7 mouse cellular contexts compared by ENCODE assay signal in genomic region chr15:78927788-78928457, GRCm38 (mm10). TPM values are rescaled to one million over a fixed set of nuclear protein-coding genes. Genes with fewer than 3 reads are reported as not detected.
DNase-seq lines count a peak whose midpoint lies in the region; ATAC-seq lines count a peak whose summit lies in the region.

No protein-coding gene starts in this region.

- H3K4me1 ChIP-seq in intestine, embryonic 15.5 days (replicated peaks): peaks cover 41% of the 10 kb centered on the region
- H3K4me1 ChIP-seq in liver, embryonic 15.5 days (replicated peaks): peaks cover 81% of the 10 kb centered on the region
- peaks cover 49% of the 10 kb centered on the region for H3K4me1 ChIP-seq in stomach, embryonic 15.5 days

- peak overlapping the region; percentile 45 for H3K4me3 ChIP-seq in intestine, embryonic 15.5 days (replicated peaks)
- H3K4me3 ChIP-seq in liver, embryonic 15.5 days (replicated peaks): peak overlapping the region; percentile 59
- peak overlapping the region; percentile 55 for H3K4me3 ChIP-seq in stomach, embryonic 15.5 days (replicated peaks)

- H3K9me3 ChIP-seq in intestine, embryonic 15.5 days: no peaks in the 10 kb centered on the region
- no peaks in the 10 kb centered on the region for H3K9me3 ChIP-seq in liver, embryonic 15.5 days (replicated peaks)
- H3K9me3 ChIP-seq in stomach, embryonic 15.5 days: no peaks in the 10 kb centered on the region

- H3K27me3 ChIP-seq in intestine, embryonic 15.5 days (replicated peaks): no peaks in the 10 kb centered on the region
- no peaks in the 10 kb centered on the region for H3K27me3 ChIP-seq in liver, embryonic 15.5 days
- H3K27me3 ChIP-seq in stomach, embryonic 15.5 days (replicated peaks): no peaks in the 10 kb centered on the region

- peak; percentile 96 for DNase-seq in MN1 (ENCODE audit: low spot score)
- peak; percentile 85 for DNase-seq in c-Kit-positive CD71-negative TER-119-negative erythroid progenitor cells, embryonic 14.5 days (ENCODE audit: low read depth)
- peak; percentile 68 to 84 for DNase-seq in gastrocnemius, postnatal 4 days (ENCODE audit: low spot score in 2 of 2)
- peak; percentile 89 to 90 for DNase-seq in natural killer cell, adult 2 months (ENCODE audit: low spot score in 2 of 2)

- peak; percentile 63 for ATAC-seq in intestine, embryonic 15.5 days
- ATAC-seq in liver, embryonic 15.5 days (ENCODE audit: insufficient read depth): 0 out of 2 replicates have a peak, but pooled peaks have one; percentile 3
- ATAC-seq in stomach, embryonic 15.5 days (ENCODE audit: insufficient read depth, low FRiP score, low read depth): peak; percentile 47

- 0 out of 2 replicates have a peak, but pooled peaks cover 3% of the 10 kb centered on the region for H3K36me3 ChIP-seq in intestine, embryonic 15.5 days
- peaks cover 10% of the 10 kb centered on the region; the same call in 1 of the 2 replicates for H3K36me3 ChIP-seq in liver, embryonic 15.5 days (replicated peaks)
- H3K36me3 ChIP-seq in stomach, embryonic 15.5 days: peaks cover 11% of the 10 kb centered on the region; the same call in 1 of the 2 replicates

- peak overlapping the region; percentile 49 for H3K9ac ChIP-seq in intestine, embryonic 15.5 days
- H3K9ac ChIP-seq in liver, embryonic 15.5 days: peak overlapping the region; percentile 58
- peak overlapping the region; percentile 52 for H3K9ac ChIP-seq in stomach, embryonic 15.5 days

- H3K27ac ChIP-seq in intestine, embryonic 15.5 days: peak overlapping the region; percentile 95
- peak overlapping the region; percentile 98 for H3K27ac ChIP-seq in liver, embryonic 15.5 days (replicated peaks)
- H3K27ac ChIP-seq in stomach, embryonic 15.5 days: peak overlapping the region; percentile 94

- under 1% methylated on average over 30 of the region's 35 CpGs for WGBS in intestine, embryonic 15.5 days
- under 1% methylated on average over 27 of the region's 35 CpGs for WGBS in liver, embryonic 15.5 days (ENCODE audit: insufficient replicate concordance)
- WGBS in stomach, embryonic 15.5 days: under 1% methylated on average over 25 of the region's 35 CpGs

- peak overlapping the region; percentile 78 for H3K4me2 ChIP-seq in intestine, embryonic 15.5 days (replicated peaks)
- peak overlapping the region; percentile 92 for H3K4me2 ChIP-seq in liver, embryonic 15.5 days
- peak overlapping the region; percentile 81 for H3K4me2 ChIP-seq in stomach, embryonic 15.5 days

RNA-seq across cellular contexts. Expression of gene Lgals1, which starts 1.4 kb away (rescaled TPM):
- 1,000 to 10,000 TPM; 1,203 to 1,363 TPM for total RNA-seq in gastrocnemius, postnatal 4 days (2021)
- 996 and 1,059 TPM in 2 replicates for polyA plus RNA-seq in intestine, embryonic 15.5 days (2015; fragmentation: Nextera tagmentation; extraction: Ambion mirVana)
- polyA plus RNA-seq in liver, embryonic 15.5 days (2015; fragmentation: Nextera tagmentation; extraction: Ambion mirVana): 315 and 397 TPM in 2 replicates
- 1,300 and 1,476 TPM in 2 replicates for polyA plus RNA-seq in stomach, embryonic 15.5 days (2015; fragmentation: Nextera tagmentation; extraction: Ambion mirVana)

RNA-seq across cellular contexts. Expression of gene Nol12, which starts 6.8 kb away (rescaled TPM):
- total RNA-seq in gastrocnemius, postnatal 4 days (2021): 10 to 100 TPM; 34.4 to 38.6 TPM
- 41.4 and 42.3 TPM in 2 replicates for polyA plus RNA-seq in intestine, embryonic 15.5 days (2015; fragmentation: Nextera tagmentation; extraction: Ambion mirVana)
- 24.5 and 26.2 TPM in 2 replicates for polyA plus RNA-seq in liver, embryonic 15.5 days (2015; fragmentation: Nextera tagmentation; extraction: Ambion mirVana)
- polyA plus RNA-seq in stomach, embryonic 15.5 days (2015; fragmentation: Nextera tagmentation; extraction: Ambion mirVana): 47.4 and 49.9 TPM in 2 replicates

RNA-seq across cellular contexts. Expression of gene Pdxp, which starts 14.2 kb away (rescaled TPM):
- 10 to 100 TPM; 16.4 to 21.7 TPM for total RNA-seq in gastrocnemius, postnatal 4 days (2021)
- polyA plus RNA-seq in intestine, embryonic 15.5 days (2015; fragmentation: Nextera tagmentation; extraction: Ambion mirVana): 11.0 TPM in 2 replicates
- 5.4 and 5.6 TPM in 2 replicates for polyA plus RNA-seq in liver, embryonic 15.5 days (2015; fragmentation: Nextera tagmentation; extraction: Ambion mirVana)
- polyA plus RNA-seq in stomach, embryonic 15.5 days (2015; fragmentation: Nextera tagmentation; extraction: Ambion mirVana): 11.8 and 12.8 TPM in 2 replicates

RNA-seq across cellular contexts. Expression of gene Triobp, which starts 19.6 kb away (rescaled TPM):
- total RNA-seq in gastrocnemius, postnatal 4 days (2021): 10 to 100 TPM; 83.6 to 94.1 TPM
- polyA plus RNA-seq in intestine, embryonic 15.5 days (2015; fragmentation: Nextera tagmentation; extraction: Ambion mirVana): 51.5 and 53.1 TPM in 2 replicates
- polyA plus RNA-seq in liver, embryonic 15.5 days (2015; fragmentation: Nextera tagmentation; extraction: Ambion mirVana): 20.2 and 21.2 TPM in 2 replicates
- polyA plus RNA-seq in stomach, embryonic 15.5 days (2015; fragmentation: Nextera tagmentation; extraction: Ambion mirVana): 54.4 TPM in 2 replicates

RNA-seq across cellular contexts. Expression of gene Sh3bp1, which starts 28.4 kb away (rescaled TPM):
- total RNA-seq in gastrocnemius, postnatal 4 days (2021): 10 to 100 TPM; 14.6 to 16.4 TPM
- polyA plus RNA-seq in intestine, embryonic 15.5 days (2015; fragmentation: Nextera tagmentation; extraction: Ambion mirVana): 21.6 and 26.8 TPM in 2 replicates
- polyA plus RNA-seq in liver, embryonic 15.5 days (2015; fragmentation: Nextera tagmentation; extraction: Ambion mirVana): 14.4 and 15.3 TPM in 2 replicates
- 34.8 and 36.9 TPM in 2 replicates for polyA plus RNA-seq in stomach, embryonic 15.5 days (2015; fragmentation: Nextera tagmentation; extraction: Ambion mirVana)

Comparison
In these comparisons a context has a peak if more than half of its experiments do, and no peak if none do; other contexts are left out.
1. Peak in every context shown above with its lines: DNase-seq, ATAC-seq, H3K4me3 ChIP-seq and H3K27ac ChIP-seq.
2. ATAC-seq: peak in every context shown above with its lines; median percentile 63 in intestine, embryonic 15.5 days; 47 in stomach, embryonic 15.5 days; 3 in liver, embryonic 15.5 days.